13 mouse cellular contexts compared by ENCODE assay signal in the genomic region with DNA sequence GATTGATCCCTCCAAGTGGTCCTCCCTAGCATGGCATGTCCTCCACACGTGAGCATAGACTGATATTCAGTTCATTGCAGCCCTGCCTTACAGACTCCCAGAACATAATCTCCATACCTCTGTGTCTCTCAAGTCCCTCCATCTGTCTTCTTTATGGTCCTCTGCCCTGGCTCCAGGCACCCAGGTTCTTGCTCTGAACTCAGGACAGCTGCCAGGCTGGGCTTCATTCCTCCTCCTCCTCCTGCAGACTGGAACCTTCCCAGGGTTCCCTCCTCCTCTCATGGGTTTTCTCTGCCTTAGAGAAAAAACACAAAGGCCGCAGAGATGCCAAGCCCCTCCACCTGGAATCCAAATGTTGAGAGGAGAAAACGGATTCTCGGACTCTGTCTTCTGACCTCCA. TPM values are rescaled to one million over a fixed set of nuclear protein-coding genes. Genes with fewer than 3 reads are reported as not detected.
DNase-seq lines count a peak whose midpoint lies in the region; ATAC-seq and TF ChIP-seq lines count a peak whose summit lies in the region.
"Had no signal": no experiment of that assay in that cellular context is flagged by ENCODE, and none has a peak within 500 bp of the region (broad histone marks: within the 10 kb centered on the region; RNA-seq: fewer than 3 reads in every experiment).

No protein-coding gene starts in this region.

- peaks cover 9% of the 10 kb centered on the region for H3K4me1 ChIP-seq in hindbrain, embryonic 12.5 days
- H3K4me1 ChIP-seq in midbrain, postnatal 0 days (ENCODE audit: insufficient read depth, low read length): no peaks in the 10 kb centered on the region

- peak; percentile 66 for DNase-seq in left cerebral cortex, postnatal 4 days
- no peak for DNase-seq in left cerebral cortex, postnatal 14 days (ENCODE audit: low spot score in 2 of 2)
- peak; percentile 34 to 55 for DNase-seq in cerebellum, postnatal 25 days
- DNase-seq in midbrain, postnatal 0 days (ENCODE audit: low spot score): peak; percentile 13
- DNase-seq in adrenal gland, postnatal 25 days: no peak
- DNase-seq in heart, postnatal 36 days: no peak
- DNase-seq: kidney, postnatal 10 days; right cerebral cortex, postnatal 4 days; thymus, adult 18-20 months had no signal

- H3K27me3 ChIP-seq in hindbrain, embryonic 12.5 days: no peaks in the 10 kb centered on the region
- H3K27me3 ChIP-seq in midbrain, postnatal 0 days (ENCODE audit: insufficient read depth, low read length): no peaks in the 10 kb centered on the region

- peak overlapping the region; percentile 27; the same call in 1 of the 2 replicates for H3K4me2 ChIP-seq in hindbrain, embryonic 12.5 days (replicated peaks)
- peak overlapping the region; percentile 16 for H3K4me2 ChIP-seq in midbrain, postnatal 0 days (ENCODE audit: low read depth, low read length, poor library complexity, severe bottlenecking)

- H3K4me3 ChIP-seq in hindbrain, embryonic 12.5 days: no peak overlapping the region
- no peak overlapping the region for H3K4me3 ChIP-seq in midbrain, postnatal 0 days (ENCODE audit: low read depth, low read length)
- H3K4me3 ChIP-seq: myocyte had no signal

- intact Hi-C loops in left cerebral cortex, postnatal 4 days (cut with DNase I): no loop called here
- intact Hi-C loops in left cerebral cortex, postnatal 14 days (cut with DNase I): no loop called here
- intact Hi-C loops in heart, postnatal 36 days (cut with DNase I): no loop called here

- H3K36me3 ChIP-seq in hindbrain, embryonic 12.5 days: no peaks in the 10 kb centered on the region
- H3K36me3 ChIP-seq in midbrain, postnatal 0 days (ENCODE audit: insufficient read depth, low read length): no peaks in the 10 kb centered on the region

- no peak overlapping the region for H3K9ac ChIP-seq in hindbrain, embryonic 12.5 days
- no peak overlapping the region for H3K9ac ChIP-seq in midbrain, postnatal 0 days (replicated peaks; ENCODE audit: low read length, poor library complexity, severe bottlenecking)

- ATAC-seq in hindbrain, embryonic 12.5 days (ENCODE audit: low FRiP score): no peak
- no peak for ATAC-seq in midbrain, postnatal 0 days (ENCODE audit: low FRiP score)
- no peak for ATAC-seq in erythroblast, adult 5-6 weeks (replicated peaks; ENCODE audit: low FRiP score, poor library complexity, severe bottlenecking)
- ATAC-seq: lung, postnatal 0 days had no signal

- H3K27ac ChIP-seq in hindbrain, embryonic 12.5 days: peak overlapping the region; percentile 62; the same call in 1 of the 2 replicates
- H3K27ac ChIP-seq in midbrain, postnatal 0 days (ENCODE audit: low read depth, low read length): peak overlapping the region; percentile 38; the same call in 1 of the 2 replicates

- H3K9me3 ChIP-seq in hindbrain, embryonic 12.5 days (replicated peaks): no peaks in the 10 kb centered on the region
- no peaks in the 10 kb centered on the region for H3K9me3 ChIP-seq in midbrain, postnatal 0 days (ENCODE audit: low read length)

- 51% methylated on average over 4 of the region's 4 CpGs for WGBS in hindbrain, embryonic 12.5 days
- 24% methylated on average over 4 of the region's 4 CpGs for WGBS in midbrain, postnatal 0 days

- no peak for TF ChIP-seq CTCF in midbrain, postnatal 0 days (IDR thresholded peaks at IDR 0.05)

RNA-seq across cellular contexts. Expression of a gene that starts 24.5 kb away (rescaled TPM):
- total RNA-seq in left cerebral cortex, postnatal 4 days (2021): 10 to 100 TPM; 89.1 to 90.7 TPM
- total RNA-seq in left cerebral cortex, postnatal 14 days (2021): 10 to 100 TPM; 54.5 to 54.7 TPM
- polyA plus RNA-seq in hindbrain, embryonic 12.5 days (2016; fragmentation: Nextera tagmentation; extraction: Ambion mirVana): 59.3 and 70.8 TPM in 2 replicates
- 64.0 and 98.6 TPM in 2 replicates for total RNA-seq in midbrain, postnatal 0 days (2014; rRNA removed)
- 35.6 and 41.4 TPM in 2 replicates for polyA plus RNA-seq in midbrain, postnatal 0 days (2015; fragmentation: Nextera tagmentation; extraction: Ambion mirVana)
- 72.1 and 75.9 TPM in 2 replicates for total RNA-seq in adrenal gland, postnatal 25 days (2021)
- 10 to 100 TPM; 31.0 to 34.2 TPM for total RNA-seq in heart, postnatal 36 days (2021)
- 21.3 and 35.0 TPM in 2 replicates for total RNA-seq in erythroblast, adult 5-6 weeks (2015; ENCODE audit: low replicate concordance)
- total RNA-seq in erythroblast, adult 5-6 weeks (2017; ENCODE audit: low replicate concordance): 40.5 and 58.8 TPM in 2 replicates

RNA-seq across cellular contexts. Expression of a gene that starts 34.6 kb away (rescaled TPM):
- 10 to 100 TPM; 38.8 to 40.6 TPM for total RNA-seq in left cerebral cortex, postnatal 4 days (2021)
- 10 to 100 TPM; 42.8 to 52.3 TPM for total RNA-seq in left cerebral cortex, postnatal 14 days (2021)
- polyA plus RNA-seq in hindbrain, embryonic 12.5 days (2016; fragmentation: Nextera tagmentation; extraction: Ambion mirVana): 37.3 and 37.5 TPM in 2 replicates
- 31.8 and 33.3 TPM in 2 replicates for total RNA-seq in midbrain, postnatal 0 days (2014; rRNA removed)
- polyA plus RNA-seq in midbrain, postnatal 0 days (2015; fragmentation: Nextera tagmentation; extraction: Ambion mirVana): 29.4 and 36.1 TPM in 2 replicates
- 21.2 and 30.4 TPM in 2 replicates for total RNA-seq in adrenal gland, postnatal 25 days (2021)
- total RNA-seq in heart, postnatal 36 days (2021): 1 to 10 TPM; 7.3 to 7.5 TPM
- 8.3 and 8.6 TPM in 2 replicates for total RNA-seq in erythroblast, adult 5-6 weeks (2015; ENCODE audit: low replicate concordance)
- total RNA-seq in erythroblast, adult 5-6 weeks (2017; ENCODE audit: low replicate concordance): 2.5 and 4.0 TPM in 2 replicates

RNA-seq across cellular contexts. Expression of a gene that starts 56.4 kb away (rescaled TPM):
- 10 to 100 TPM; 11.9 to 13.2 TPM for total RNA-seq in left cerebral cortex, postnatal 4 days (2021)
- 10 to 100 TPM in 1 of 2 experiments, 1 to 10 TPM in 1; 9.5 to 10.5 TPM for total RNA-seq in left cerebral cortex, postnatal 14 days (2021)
- 3.8 and 4.0 TPM in 2 replicates for polyA plus RNA-seq in hindbrain, embryonic 12.5 days (2016; fragmentation: Nextera tagmentation; extraction: Ambion mirVana)
- 9.9 and 15.0 TPM in 2 replicates for total RNA-seq in midbrain, postnatal 0 days (2014; rRNA removed)
- polyA plus RNA-seq in midbrain, postnatal 0 days (2015; fragmentation: Nextera tagmentation; extraction: Ambion mirVana): 0.58 and 0.74 TPM in 2 replicates
- total RNA-seq in adrenal gland, postnatal 25 days (2021): 97.9 and 117 TPM in 2 replicates
- 10 to 100 TPM; 51.3 to 60.3 TPM for total RNA-seq in heart, postnatal 36 days (2021)
- total RNA-seq in erythroblast, adult 5-6 weeks (2015; ENCODE audit: low replicate concordance): 3.8 and 4.4 TPM in 2 replicates
- 2.7 and 2.8 TPM in 2 replicates for total RNA-seq in erythroblast, adult 5-6 weeks (2017; ENCODE audit: low replicate concordance)

Comparison
In these comparisons a context has a peak if more than half of its experiments do, and no peak if none do; other contexts are left out.
1. DNase-seq: peak in left cerebral cortex, postnatal 4 days (single experiment), cerebellum, postnatal 25 days (2 of 2) and midbrain, postnatal 0 days (single experiment); none in left cerebral cortex, postnatal 14 days (0 of 2), adrenal gland, postnatal 25 days (single experiment) and heart, postnatal 36 days (0 of 2).